Mouse (Mus musculus): ENCODE data around the gene Lpp.

Lpp gene

GRCm38 (mm10) chr16:24641003-24641797 lies 247.9 kb downstream of the Lpp start:
- DNase-seq = no peak

- no peak for DNase-seq
These were observed 249.8 kb downstream of the Lpp start for GRCm38 (mm10) chr16:24643024-24643635.

- DNase-seq = no peak
These were observed 250.8 kb downstream of the Lpp start for GRCm38 (mm10) chr16:24644154-24644553.

- no peak for DNase-seq
These were observed 251.6 kb downstream of the Lpp start for GRCm38 (mm10) chr16:24644760-24645406.

GRCm38 (mm10) chr16:24645906-24646603 lies 252.7 kb downstream of the Lpp start:
- DNase-seq = no peak

- DNase-seq = no peak
These were observed 258.6 kb downstream of the Lpp start for GRCm38 (mm10) chr16:24651655-24652654.

GRCm38 (mm10) chr16:24653041-24653440 lies 259.7 kb downstream of the Lpp start:
- no peak for DNase-seq

- no peak for DNase-seq
These were observed 261.8 kb downstream of the Lpp start for GRCm38 (mm10) chr16:24655116-24655515.

GRCm38 (mm10) chr16:24656026-24656425 lies 262.7 kb downstream of the Lpp start:
- DNase-seq = no peak

- no peak for DNase-seq
These were observed 263.4 kb downstream of the Lpp start for GRCm38 (mm10) chr16:24656752-24657151.

- no peak for DNase-seq
These were observed 265.7 kb downstream of the Lpp start for GRCm38 (mm10) chr16:24659049-24659448.

GRCm38 (mm10) chr16:24664131-24664530 lies 270.8 kb downstream of the Lpp start:
- no peak for DNase-seq

GRCm38 (mm10) chr16:24669718-24670460 lies 276.6 kb downstream of the Lpp start:
- DNase-seq = no peak

- DNase-seq = no peak
These were observed 285.6 kb downstream of the Lpp start for GRCm38 (mm10) chr16:24678942-24679341.

GRCm38 (mm10) chr16:24695062-24695461 lies 301.8 kb downstream of the Lpp start:
- no peak for DNase-seq

- DNase-seq = no peak
These were observed 310.9 kb downstream of the Lpp start for GRCm38 (mm10) chr16:24704215-24704614.

- DNase-seq = no peak
These were observed 330.3 kb downstream of the Lpp start for GRCm38 (mm10) chr16:24723641-24724040.

GRCm38 (mm10) chr16:24732751-24733150 lies 339.4 kb downstream of the Lpp start:
- no peak for DNase-seq

- no peak for DNase-seq
These were observed 340.0 kb downstream of the Lpp start for GRCm38 (mm10) chr16:24733321-24733720.

- DNase-seq = no peak
These were observed 342.4 kb downstream of the Lpp start for GRCm38 (mm10) chr16:24735754-24736153.

GRCm38 (mm10) chr16:24737362-24738057 lies 344.2 kb downstream of the Lpp start:
- no peak for DNase-seq

All from layer of hippocampus, adult 9-11 months (tissue).